Mouse (Mus musculus): ENCODE data around the gene Chst11.

Gene Chst11

GRCm38 (mm10) chr10:83076816-83077215, 91.5 kb downstream of the Chst11 start:
- no peak for DNase-seq (ENCODE audit: low read depth, low spot score)

- DNase-seq (ENCODE audit: low read depth, low spot score) = no peak
Measured at GRCm38 (mm10) chr10:83078723-83079122, 93.4 kb downstream of the Chst11 start.

DNA sequence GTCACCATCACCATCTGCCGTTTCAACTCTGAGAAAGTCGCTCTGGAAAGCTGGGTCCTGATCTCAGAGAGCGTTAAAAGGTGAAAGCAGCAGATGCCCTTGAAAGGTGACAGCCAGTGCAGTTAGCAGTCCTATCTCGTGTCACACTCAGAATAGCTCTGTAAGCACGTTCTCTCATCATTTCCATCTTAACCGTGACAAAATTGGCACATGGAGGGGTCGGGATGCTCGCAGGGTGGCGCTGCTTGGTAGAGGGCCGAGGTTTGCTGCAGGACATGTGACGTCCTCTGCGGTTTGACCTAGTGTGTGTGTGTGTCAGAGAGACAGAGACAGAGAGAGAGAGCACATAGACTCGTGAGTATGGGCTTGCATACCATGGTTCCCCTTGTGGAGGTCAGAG, 94.5 kb downstream of the Chst11 start:
- no peak for DNase-seq (ENCODE audit: low read depth, low spot score)

DNA sequence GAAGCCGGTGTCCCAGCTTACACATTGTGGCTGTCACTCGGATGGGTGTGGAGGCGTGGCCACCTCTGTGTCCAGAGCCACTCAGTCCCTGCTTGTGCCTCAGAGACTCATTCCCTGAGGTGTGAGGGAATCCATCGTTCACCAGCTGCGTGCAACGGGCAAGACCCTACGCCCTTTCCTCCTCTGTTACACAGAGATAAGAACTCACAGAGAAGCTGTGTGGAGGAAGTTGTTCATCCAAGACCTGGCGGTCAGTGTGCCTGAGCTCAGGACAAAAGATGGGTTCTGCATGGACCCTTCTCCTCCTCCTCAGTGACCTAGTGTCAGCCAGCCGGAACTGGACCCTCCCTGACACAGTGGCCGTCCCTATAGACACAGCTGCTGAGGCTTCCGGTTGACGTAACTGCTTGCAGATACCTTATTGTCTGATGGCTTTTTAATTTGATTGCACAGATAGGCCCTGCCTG, 95.0 kb downstream of the Chst11 start:
- DNase-seq (ENCODE audit: low read depth, low spot score) = no peak

DNA sequence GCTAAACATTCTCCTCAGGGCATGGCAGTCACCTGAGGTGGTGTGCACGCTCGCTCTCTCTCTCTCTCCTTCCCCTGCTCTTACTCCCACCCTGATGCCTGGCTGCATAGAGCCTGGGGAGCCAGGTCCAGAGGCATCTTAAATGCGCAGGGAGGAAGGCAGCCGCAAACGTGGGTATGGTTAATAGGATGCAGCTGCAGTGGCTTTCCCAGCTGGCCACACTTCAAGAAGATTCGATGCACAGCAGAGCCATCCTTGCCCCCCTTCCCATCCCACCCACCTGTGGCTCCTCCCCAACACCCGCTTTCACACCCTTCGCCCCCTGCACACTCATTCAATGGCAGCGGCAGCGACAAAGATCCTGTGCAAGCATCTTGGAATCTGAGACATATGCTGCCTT, 95.6 kb downstream of the Chst11 start:
- no peak for DNase-seq (ENCODE audit: low read depth, low spot score)

DNA sequence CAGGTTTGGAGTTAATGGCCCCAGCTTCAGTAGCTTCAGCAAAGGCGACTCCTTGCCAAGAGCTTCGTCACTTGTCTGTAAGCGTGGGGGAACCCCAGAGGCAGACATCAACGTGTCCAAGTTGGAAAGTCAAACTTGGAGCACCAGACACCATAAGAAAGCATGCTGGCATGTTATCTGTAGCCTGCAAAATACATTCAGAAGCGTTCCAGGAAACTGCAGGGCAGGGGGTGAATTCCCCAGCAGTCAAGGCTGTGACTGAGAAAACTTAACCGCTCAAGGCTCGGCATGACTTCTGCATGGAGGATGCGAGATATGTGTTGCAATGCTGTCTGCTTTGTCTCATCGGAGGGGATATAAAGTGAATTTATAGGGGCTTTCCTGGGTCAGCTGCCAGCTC, 98.6 kb downstream of the Chst11 start:
- DNase-seq (ENCODE audit: low read depth, low spot score) = no peak

- no peak for DNase-seq (ENCODE audit: low read depth, low spot score)
Measured at GRCm38 (mm10) chr10:83088318-83088717, 103.0 kb downstream of the Chst11 start.

DNA sequence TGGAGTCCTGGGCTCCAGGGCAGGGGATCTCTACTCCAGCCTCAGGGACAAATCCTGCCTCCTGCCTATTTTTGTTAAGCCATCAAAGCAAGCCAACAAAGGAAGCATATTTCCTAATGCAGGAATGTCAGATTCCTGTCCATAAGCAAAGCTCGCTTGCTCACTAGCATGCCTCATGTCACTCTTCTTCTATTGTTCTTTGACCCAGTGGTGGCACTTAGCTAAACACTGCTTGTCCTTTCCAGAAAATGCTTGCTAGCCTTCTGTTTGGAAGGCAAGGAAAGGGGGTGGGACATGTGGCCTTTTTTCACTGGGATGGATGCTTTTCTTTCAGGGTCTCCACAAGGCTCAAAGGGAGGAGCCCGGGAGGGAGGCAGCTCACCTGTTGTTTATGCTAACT, 103.5 kb downstream of the Chst11 start:
- no peak for DNase-seq (ENCODE audit: low read depth, low spot score)

DNA sequence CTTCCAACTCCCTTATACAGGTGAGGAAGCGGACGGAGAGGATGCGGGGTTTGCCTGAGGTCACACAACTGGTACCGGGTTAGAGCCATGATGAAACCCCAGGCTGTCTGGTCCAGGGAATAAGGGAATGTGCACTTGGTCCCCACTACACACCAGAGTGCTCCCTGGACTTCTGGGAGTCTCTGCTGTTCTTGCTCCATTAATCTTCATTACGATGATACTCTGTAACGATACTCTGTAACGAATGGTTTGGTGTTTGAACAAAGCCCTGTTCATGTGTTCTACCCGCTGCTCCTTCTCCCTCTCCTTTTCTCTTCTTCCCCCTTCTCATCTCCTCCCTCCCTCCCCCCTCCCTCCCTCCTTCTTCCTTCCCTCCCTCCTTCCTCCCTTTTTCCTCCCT, 104.9 kb downstream of the Chst11 start:
- DNase-seq (ENCODE audit: low read depth, low spot score) = no peak

- no peak for DNase-seq (ENCODE audit: low read depth, low spot score)
Measured at GRCm38 (mm10) chr10:83093705-83094104, 108.4 kb downstream of the Chst11 start.

DNA sequence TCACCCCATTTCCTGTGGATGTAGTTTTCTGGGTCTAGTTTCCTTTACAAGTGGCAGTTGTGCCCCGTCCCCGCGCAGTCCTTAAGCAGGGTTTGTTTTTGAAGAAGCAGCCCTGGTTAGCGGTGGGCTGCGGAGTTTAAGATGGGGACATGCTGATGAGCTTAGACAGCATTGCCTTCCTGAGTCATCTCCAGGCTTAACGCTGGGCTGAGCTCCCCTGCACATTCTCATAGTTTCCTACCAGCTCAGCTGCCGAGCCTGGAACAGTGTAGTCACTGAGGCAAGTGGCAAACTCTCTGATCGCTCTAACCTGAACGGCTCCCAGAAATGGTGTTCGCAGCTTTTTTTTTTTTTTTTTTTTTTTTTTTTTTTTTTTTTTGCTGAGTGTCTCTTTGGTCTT, 109.0 kb downstream of the Chst11 start:
- DNase-seq (ENCODE audit: low read depth, low spot score) = peak; percentile 27

DNA sequence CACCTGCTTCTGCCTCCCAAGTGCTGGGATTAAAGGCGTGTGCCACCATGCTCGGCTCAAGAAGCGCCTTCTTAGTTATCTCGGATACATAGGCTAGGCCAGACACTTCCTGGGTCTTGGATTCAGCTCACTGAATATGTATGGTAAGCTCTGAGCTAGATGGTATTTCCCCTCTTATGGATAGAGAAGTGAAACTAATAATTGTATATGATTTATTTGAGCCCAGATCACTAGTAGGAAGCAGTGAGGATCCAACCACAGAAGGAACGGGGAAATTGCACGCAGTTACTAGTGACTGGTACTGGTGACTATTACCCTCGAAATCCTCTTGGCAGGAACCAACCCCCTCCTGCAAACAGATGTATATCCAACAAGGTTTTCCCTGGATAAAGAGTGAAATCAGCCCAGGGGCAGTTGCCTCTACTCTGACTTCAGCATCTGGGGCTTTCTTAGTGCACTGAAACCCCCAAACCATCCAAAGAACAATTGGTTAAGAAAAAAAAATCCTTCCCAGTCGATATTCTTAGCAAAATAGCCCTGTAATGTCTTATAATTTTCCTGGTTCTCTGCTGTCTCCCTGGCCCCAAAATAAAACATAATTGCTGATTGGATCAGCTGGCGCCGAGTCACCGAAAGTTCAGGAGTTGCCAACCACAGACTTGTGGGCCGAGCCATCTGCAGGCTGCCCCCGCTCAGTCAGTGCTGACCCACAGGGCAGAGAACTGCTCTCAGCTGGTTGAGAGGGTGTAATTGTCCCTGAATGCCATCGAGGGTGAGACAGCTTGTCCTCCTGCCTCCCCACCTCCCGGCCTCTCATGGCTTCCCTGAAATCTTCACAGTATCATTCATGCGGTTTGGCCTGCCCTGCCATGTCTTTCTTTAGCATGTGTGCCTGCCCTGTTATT, 109.8 kb downstream of the Chst11 start:
- no peak for DNase-seq (ENCODE audit: low read depth, low spot score)

DNA sequence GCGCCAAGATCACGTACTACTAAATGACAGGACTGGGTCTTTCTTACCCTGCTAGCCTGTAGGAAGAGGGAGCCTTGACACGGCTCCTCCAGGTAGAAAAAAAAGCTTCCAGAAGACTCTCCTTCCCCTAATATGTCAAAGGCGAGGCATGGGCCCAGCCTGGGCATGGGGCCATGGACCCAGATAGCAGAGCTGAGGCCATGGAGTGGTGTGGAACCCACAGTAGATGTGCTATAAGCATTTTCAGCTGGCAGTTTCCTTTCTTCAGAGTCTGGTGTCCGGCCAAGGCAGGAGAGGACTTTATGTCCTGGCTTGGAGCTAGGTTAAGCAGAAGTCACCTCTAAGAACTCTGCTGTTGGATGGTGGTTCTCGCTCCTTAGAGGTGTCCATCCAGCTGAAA, 111.0 kb downstream of the Chst11 start:
- no peak for DNase-seq (ENCODE audit: low read depth, low spot score)

DNA sequence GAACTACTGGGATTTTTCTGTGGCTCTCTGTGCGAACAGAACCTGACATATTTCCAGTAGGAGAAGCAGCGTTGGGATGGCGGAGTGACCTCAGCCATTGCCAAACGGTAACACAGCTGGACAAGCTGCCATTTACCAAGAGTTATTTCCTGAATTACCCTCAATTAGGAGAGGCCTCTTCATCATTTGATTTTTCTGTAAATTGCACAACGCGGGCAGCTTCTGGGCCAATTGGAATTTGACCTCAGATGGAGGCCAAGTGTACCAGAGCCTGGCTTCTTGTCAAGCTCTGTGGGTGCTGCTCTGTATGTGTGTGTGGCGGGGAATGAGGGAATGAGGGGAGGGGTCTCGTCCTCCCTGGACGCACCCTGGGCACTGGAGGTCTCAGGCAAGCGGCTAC, 113.6 kb downstream of the Chst11 start:
- no peak for DNase-seq (ENCODE audit: low read depth, low spot score)

- no peak for DNase-seq (ENCODE audit: low read depth, low spot score)
Measured at GRCm38 (mm10) chr10:83099669-83100068, 114.4 kb downstream of the Chst11 start.

- DNase-seq (ENCODE audit: low read depth, low spot score) = no peak
Measured at GRCm38 (mm10) chr10:83100890-83101289, 115.6 kb downstream of the Chst11 start.

DNA sequence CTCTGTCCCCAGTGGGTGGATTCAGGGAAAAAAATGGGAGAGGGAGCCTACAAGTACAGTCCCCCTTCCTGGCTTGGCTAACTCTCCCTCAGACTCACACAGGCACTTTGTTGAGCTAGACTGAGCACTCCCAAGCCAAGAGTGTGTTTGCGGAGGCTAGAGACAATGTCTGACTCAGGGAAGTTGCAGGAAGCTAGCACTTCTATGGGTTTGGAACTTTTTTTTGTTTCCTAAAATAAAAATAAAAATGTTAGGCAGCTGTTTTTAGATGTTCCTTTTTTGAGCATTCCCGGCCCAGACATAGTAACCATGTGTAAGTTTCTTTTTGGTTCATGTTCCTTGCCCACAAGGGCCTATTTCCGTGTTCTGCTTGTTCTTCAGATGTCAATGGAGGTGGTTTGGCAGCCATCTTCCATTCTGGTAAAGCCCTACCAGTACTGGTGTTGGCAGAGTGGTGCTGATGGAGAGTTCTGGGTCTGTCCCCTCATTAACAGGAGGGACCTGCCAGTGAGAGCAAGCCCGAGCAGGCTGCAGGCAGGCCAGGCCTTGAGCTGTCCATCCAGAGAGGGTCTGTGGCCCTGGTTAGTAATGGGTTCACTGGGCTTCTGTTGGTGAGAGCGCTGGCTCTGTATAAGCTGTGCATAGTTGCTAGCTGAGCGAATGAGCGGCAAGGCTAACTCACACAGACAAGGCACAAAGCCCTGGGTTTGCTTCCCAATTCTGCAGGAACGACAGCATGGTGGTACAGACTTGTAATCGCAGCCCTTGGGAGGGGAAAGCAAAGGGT, 116.3 kb downstream of the Chst11 start:
- DNase-seq (ENCODE audit: low read depth, low spot score) = no peak

GRCm38 (mm10) chr10:83102745-83103144, 117.4 kb downstream of the Chst11 start:
- DNase-seq (ENCODE audit: low read depth, low spot score) = no peak

GRCm38 (mm10) chr10:83104221-83104620, 118.9 kb downstream of the Chst11 start:
- DNase-seq (ENCODE audit: low read depth, low spot score) = no peak

GRCm38 (mm10) chr10:83106152-83106746, 121.0 kb downstream of the Chst11 start:
- DNase-seq (ENCODE audit: low read depth, low spot score) = no peak

- no peak for DNase-seq (ENCODE audit: low read depth, low spot score)
Measured at GRCm38 (mm10) chr10:83107385-83107784, 122.1 kb downstream of the Chst11 start.
